Mouse (Mus musculus) liver, adult 2 months (tissue): ENCODE measurements at regions not wholly inside any gene's neighbourhood (a gene's known extent, or its start where the extent isn't known, plus 50 kb on each side); places are given as distances from the start of the nearest gene placed in this dataset.

Source experiments
- DNase-seq: peaks from one replicate; pipeline ENCODE4 v3.0.0-alpha.2; 2011; ENCODE audit warnings: low read depth, low spot score; ENCODE audit errors: extremely low read depth
- H3K27ac ChIP-seq: fragments of 200-500 bp; replicated peaks from 2 replicates; pipeline ENCODE4 v1.5.1; 2012; ENCODE audit warnings: low read depth, mild to moderate bottlenecking, control low read depth, inconsistent platforms, low read length; ENCODE audit not compliant: insufficient read depth
- H3K27me3 ChIP-seq: fragments of 200-500 bp; 2 replicates; pipeline ENCODE4 v1.6.1; 2012; ENCODE audit warnings: mild to moderate bottlenecking, moderate library complexity, low read length, inconsistent platforms; ENCODE audit not compliant: control insufficient read depth, insufficient read depth
- H3K36me3 ChIP-seq: fragments of 200-500 bp; 2 replicates; pipeline ENCODE4 v1.6.1; 2012; ENCODE audit warnings: low read length, inconsistent platforms; ENCODE audit not compliant: control insufficient read depth, insufficient read depth
- H3K4me1 ChIP-seq: fragments of 200-500 bp; 2 replicates; pipeline ENCODE4 v1.6.1; 2011; ENCODE audit warnings: low read length; ENCODE audit not compliant: control insufficient read depth, insufficient read depth
- H3K4me3 ChIP-seq: fragments of 200-500 bp; 2 replicates; pipeline ENCODE4 v1.5.1; 2011; ENCODE audit warnings: low read depth, mild to moderate bottlenecking, control low read depth, low read length, moderate library complexity; ENCODE audit not compliant: insufficient read depth
- H3K79me2 ChIP-seq: fragments of 200-500 bp; 2 replicates; pipeline ENCODE4 v1.6.1; 2012; ENCODE audit warnings: inconsistent platforms, mild to moderate bottlenecking, low read length, moderate library complexity; ENCODE audit not compliant: control insufficient read depth, insufficient read depth
- H3K9ac ChIP-seq: fragments of 200-500 bp; 2 replicates; pipeline ENCODE4 v1.6.1; 2012; ENCODE audit warnings: low read depth, mild to moderate bottlenecking, control low read depth, inconsistent platforms, low read length
- CTCF ChIP-seq: fragments of 200-500 bp; IDR thresholded peaks from 2 replicates; pipeline ENCODE4 v1.5.1; 2011; ENCODE audit warnings: low read depth, low read length, control low read depth
- POLR2A ChIP-seq: fragments of 200-500 bp; IDR thresholded peaks from 2 replicates; pipeline ENCODE4 v1.6.1; 2011; ENCODE audit warnings: low read length, control low read depth; ENCODE audit not compliant: insufficient read depth; ENCODE audit errors: extremely low read depth
- WGBS: fragments of 180-500 bp; shearing (Covaris S2); methylation state at CpG from one replicate; pipeline ENCODE4 v1.1.7; 2018; 5-methylcytosine and 5-hydroxymethylcytosine counted together

DNA sequence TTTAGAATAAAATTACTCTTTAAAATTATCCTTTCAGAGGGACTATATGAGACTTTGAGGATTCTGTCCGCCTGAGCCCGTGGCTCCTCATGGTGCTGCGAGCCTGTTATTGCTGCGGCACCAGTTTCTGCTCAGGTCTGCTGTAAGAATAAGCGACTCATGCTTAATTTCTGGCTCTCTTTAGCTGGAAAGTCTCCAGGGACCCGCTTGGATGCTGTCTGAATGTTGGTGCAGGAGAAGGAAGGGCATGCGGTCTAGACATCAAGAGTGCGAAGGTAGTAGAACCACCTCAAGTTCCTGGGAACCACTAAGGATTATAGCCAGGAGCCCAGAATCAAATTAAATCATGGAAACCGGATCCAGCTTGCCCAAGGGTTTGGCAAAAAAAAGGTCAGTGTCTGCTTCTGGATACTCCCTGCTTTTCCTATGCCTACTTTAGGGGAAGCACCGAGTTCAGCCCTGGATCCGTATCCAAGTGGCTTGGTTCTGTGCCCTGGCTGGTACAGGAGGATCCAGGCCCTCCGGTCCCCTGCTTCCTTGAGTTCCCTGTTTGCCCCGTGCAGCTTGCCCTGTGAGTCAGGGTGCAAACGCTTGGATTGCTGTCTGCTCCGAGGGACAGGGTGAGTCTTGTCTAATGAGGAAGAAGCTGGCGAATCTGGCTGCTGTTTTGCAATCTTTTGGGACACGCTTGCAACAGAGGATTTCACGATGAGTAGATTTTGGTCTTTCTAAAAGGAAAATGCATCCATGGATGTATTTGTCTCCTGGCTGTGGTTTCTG, 138.2 kb upstream of the Prickle1 start:
- no peaks in the 10 kb centered on the region for H3K4me1 ChIP-seq
- 84% methylated on average over 18 of the region's 18 CpGs for WGBS
- H3K4me3 ChIP-seq, result no peak overlapping the region
- no peaks in the 10 kb centered on the region for H3K27me3 ChIP-seq
- H3K79me2 ChIP-seq, result no peaks in the 10 kb centered on the region
- no peak for DNase-seq
- no peaks in the 10 kb centered on the region for H3K36me3 ChIP-seq
- H3K27ac ChIP-seq, result no peak overlapping the region
- no peak for TF ChIP-seq CTCF
- no peak for TF ChIP-seq POLR2A
- no peak overlapping the region for H3K9ac ChIP-seq

- Histone ChIP-seq H3K79me2 (no peaks in the 10 kb centered on the region), H3K27ac (no peak overlapping the region), H3K27me3 (no peaks in the 10 kb centered on the region), H3K4me3 (no peak overlapping the region), H3K9ac (no peak overlapping the region), H3K4me1 (no peaks in the 10 kb centered on the region), H3K36me3 (no peaks in the 10 kb centered on the region)
- WGBS, result 85% methylated on average over 5 of the region's 5 CpGs
- DNase-seq, result no peak
- TF ChIP-seq CTCF (no peak), POLR2A (no peak)
Measured at GRCm38 (mm10) chr15:93732825-93733224, 137.1 kb upstream of the Prickle1 start.

DNA sequence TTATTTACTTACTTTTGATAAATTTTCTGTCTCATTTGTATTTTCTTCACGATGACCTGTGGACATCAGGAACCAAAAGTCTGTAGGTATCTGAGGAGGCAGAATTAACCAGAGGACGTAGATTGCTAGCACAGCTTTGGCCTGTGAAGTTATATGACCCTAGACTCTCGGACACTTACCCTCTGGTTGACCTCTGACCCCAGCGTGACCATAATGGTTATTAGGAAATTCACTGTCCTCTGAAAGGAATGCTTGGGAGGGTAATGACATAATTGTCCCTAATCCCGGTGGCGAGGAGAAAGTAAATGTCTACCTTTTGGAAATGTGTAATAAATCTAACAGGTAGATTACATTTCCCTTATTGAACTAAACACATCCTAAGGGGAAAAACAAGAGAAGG, 135.5 kb upstream of the Prickle1 start:
- DNase-seq, result no peak
- Histone ChIP-seq H3K27me3 (no peaks in the 10 kb centered on the region), H3K79me2 (no peaks in the 10 kb centered on the region), H3K27ac (no peak overlapping the region), H3K36me3 (no peaks in the 10 kb centered on the region), H3K4me1 (no peaks in the 10 kb centered on the region), H3K4me3 (no peak overlapping the region), H3K9ac (no peak overlapping the region)
- TF ChIP-seq CTCF (no peak), POLR2A (no peak)
- 61% methylated on average over 6 of the region's 6 CpGs for WGBS

GRCm38 (mm10) chr15:93715443-93715842, 119.8 kb upstream of the Prickle1 start:
- H3K36me3 ChIP-seq, result no peaks in the 10 kb centered on the region
- H3K4me1 ChIP-seq, result no peaks in the 10 kb centered on the region; the same call in 1 of the 2 replicates
- no peaks in the 10 kb centered on the region for H3K27me3 ChIP-seq
- no peak for DNase-seq
- TF ChIP-seq POLR2A (no peak), CTCF (no peak)
- H3K9ac ChIP-seq, result no peak overlapping the region
- H3K27ac ChIP-seq, result no peak overlapping the region
- no peak overlapping the region for H3K4me3 ChIP-seq
- 61% methylated on average over 4 of the region's 4 CpGs for whole genome bisulfite sequencing
- no peaks in the 10 kb centered on the region for H3K79me2 ChIP-seq

- H3K79me2 ChIP-seq, result no peaks in the 10 kb centered on the region
- H3K4me3 ChIP-seq, result no peak overlapping the region
- WGBS, result 73% methylated on average over 7 of the region's 7 CpGs
- TF ChIP-seq POLR2A (no peak), CTCF (no peak)
- no peak overlapping the region for H3K27ac ChIP-seq
- no peak overlapping the region for H3K9ac ChIP-seq
- peak; percentile 16 for DNase-seq
- no peaks in the 10 kb centered on the region for H3K36me3 ChIP-seq
- H3K27me3 ChIP-seq, result no peaks in the 10 kb centered on the region
- H3K4me1 ChIP-seq, result no peaks in the 10 kb centered on the region; the same call in 1 of the 2 replicates
Measured at GRCm38 (mm10) chr15:93713428-93713827, 117.7 kb upstream of the Prickle1 start.

DNA sequence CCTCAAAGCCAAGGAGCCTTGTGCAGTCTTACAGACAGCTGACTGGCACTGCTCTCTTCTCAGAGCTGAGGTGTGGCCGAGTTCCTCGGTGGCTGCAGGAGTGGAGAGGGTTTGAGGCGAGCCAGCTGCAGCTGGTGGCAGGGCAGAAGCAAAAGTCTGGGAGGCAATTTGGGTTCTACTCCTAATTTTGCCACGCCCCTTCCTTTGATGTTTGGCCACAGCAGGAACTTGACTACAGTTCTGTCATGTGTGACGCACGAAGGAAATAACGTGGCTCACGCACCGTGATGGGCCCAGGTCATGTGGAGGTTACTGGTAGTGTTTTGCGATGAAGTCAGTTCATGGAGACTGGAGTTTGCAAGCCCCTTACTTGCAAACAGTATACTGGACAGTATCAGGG, 116.9 kb upstream of the Prickle1 start:
- H3K79me2 ChIP-seq, result no peaks in the 10 kb centered on the region
- H3K27ac ChIP-seq, result no peak overlapping the region
- no peaks in the 10 kb centered on the region for H3K36me3 ChIP-seq
- H3K9ac ChIP-seq, result no peak overlapping the region
- H3K4me3 ChIP-seq, result no peak overlapping the region
- no peaks in the 10 kb centered on the region for H3K27me3 ChIP-seq
- H3K4me1 ChIP-seq, result no peaks in the 10 kb centered on the region; the same call in 1 of the 2 replicates
- 85% methylated on average over 10 of the region's 10 CpGs for WGBS
- no peak for DNase-seq
- TF ChIP-seq POLR2A (no peak), CTCF (no peak)
